Mouse (Mus musculus) adrenal gland, postnatal 4 days (tissue): ENCODE measurements at regions not wholly inside any gene's neighbourhood (a gene's known extent, or its start where the extent isn't known, plus 50 kb on each side); places are given as distances from the start of the nearest gene placed in this dataset.

Experiments used
- DNase-seq, 2 experiments: peaks; one replicate each; pipeline ENCODE4 v3.0.0; 2021 to 2022; ENCODE audit warnings: low spot score in 2 of 2, mixed read lengths in 2 of 2

DNA sequence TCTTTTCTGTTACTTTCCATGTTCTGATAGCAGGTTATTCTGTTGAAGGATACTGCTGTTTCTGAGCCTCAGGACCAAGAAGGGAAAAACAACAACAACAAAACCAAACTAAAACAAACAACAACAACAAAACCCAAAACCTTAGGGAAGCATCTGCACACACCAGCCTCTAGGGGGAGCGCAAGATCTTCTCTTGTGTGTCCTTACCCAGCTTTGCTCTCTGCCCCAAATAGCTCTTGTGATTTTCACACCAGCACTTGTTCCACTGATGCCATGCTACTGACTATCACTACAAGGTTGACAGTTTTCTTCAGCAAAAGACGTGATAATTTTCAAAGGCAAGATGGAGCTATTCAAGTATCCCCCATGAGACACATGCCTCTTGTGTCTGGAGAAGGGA, 59.8 kb upstream of the Nrg3 start:
- peak in 1 of 2 experiments; percentile 7 for DNase-seq
